Mouse (Mus musculus): Measurements from ENCODE around the gene B430305J03Rik.

B430305J03Rik gene

DNA sequence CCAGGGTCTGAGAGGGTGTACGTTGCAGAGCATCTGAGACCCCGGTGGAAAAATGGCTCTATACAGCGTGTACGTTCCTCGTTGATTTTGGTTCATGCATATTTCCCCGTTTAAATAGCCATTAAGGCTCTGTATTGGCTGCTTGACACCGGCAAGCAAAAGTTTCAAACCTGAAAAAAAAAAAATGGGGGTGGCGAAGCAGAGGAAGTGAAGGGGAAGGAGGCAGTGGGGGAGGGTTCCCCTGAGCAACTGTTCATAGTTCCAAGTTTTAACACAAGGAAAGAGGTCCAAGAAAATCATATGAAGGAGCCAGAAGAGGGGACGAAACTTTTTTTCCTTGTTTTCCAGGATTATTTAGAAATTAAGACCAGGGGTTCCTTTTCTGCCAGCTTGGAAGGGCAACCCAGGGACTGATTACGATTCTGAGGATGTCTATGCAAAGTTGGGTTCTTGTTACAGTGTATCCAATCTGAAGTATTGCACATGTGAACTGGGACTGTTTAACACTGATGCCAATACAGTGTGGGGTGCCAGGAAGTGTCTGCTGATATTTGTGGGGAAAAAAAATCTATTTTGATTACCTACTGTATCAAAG is at the start of gene B430305J03Rik:
Gene B430305J03Rik, minus strand, starts transcription at position 173 of the 595 bp plus-strand sequence.
- in situ Hi-C loops (cut with MboI, MseI), result no loop called here

DNA sequence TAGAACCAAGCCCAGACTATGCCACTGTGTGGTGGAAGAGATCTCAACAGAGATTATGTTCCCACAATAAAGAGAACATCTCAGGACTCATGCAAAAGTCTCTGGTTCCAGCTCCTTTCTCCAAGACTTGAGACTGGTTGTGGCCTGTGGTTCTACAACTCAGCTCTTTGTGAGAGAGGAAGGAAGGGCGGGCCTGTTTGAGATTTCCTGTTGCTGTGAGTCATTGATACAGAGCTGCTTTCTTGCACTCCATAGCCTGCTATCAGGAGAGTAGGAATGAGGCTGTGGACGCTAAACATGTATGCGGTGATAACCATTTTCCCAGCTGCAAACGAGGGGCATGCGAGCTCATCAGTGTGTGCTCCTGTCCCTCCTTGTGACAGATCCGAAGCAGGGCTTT is 43.9 kb upstream of the B430305J03Rik start:
- in situ Hi-C loops (cut with MboI, MseI), result no loop called here

DNA sequence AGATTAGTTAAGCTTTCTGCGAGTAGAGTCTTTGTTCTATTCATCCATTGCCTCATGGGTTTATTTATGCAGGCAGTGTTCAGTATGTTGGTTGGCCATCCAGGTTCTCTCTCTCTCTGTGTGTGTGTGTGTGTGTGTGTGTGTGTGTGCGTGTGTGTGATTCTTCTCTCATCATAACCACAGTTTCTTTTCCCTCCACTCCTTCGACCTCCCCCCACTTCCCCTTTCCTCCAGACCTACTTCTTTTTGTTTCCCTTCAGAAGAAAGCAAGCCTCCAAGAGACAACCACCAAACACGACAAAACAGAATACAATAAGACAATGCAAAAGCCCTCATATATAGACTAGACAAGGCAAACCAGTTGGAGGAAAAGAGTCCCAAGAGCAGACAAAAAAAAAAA is 41.2 kb upstream of the B430305J03Rik start:
- in situ Hi-C loops (cut with MboI, MseI), result no loop called here

DNA sequence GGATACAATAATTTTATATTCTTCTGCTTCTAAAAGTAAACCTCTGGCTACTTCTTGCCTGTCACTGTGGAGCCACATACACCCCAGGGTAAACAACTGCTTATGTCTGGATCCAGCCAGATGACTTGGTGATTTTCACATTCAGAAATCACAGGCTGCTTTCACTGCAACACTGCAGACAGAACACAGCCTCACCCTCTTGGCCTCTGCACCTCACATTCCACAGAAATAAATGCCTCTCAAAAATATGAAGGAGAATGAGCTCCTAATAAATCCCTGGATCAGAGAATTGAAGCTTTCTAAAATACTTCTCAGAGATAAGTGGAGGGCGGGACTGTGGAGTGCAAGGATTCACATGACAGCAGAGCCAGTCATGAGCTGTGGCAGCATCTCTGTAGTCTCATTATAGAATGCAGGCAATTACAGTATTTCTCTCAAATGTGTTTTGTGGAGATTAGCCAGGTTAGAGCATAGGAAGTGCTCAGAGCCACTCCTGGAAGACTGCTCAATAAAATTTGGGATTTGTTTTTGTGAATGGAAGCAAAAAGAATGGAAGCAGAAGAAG is 35.2 kb upstream of the B430305J03Rik start:
- in situ Hi-C loops (cut with MboI, MseI), result no loop called here

DNA sequence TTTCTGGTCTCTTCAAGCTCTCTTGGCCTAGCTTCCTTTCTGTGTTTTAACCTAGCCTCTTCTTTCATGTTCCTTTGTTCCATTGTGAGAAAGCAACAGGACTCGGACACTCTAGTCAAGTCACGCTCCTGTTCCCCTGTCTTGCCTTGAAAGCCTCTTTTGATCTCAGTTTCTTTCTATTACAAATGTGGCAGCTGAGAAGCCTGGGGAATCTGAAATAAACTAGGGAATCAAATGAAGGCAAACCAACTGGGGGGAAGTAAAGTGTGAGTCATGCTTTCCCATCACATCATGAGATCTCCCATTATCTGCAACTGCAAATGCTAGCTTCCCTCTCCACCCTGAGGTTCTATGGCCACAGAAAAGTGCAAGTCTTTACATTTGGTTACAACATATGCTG is 31.0 kb upstream of the B430305J03Rik start:
- in situ Hi-C loops (cut with MboI, MseI), result no loop called here

DNA sequence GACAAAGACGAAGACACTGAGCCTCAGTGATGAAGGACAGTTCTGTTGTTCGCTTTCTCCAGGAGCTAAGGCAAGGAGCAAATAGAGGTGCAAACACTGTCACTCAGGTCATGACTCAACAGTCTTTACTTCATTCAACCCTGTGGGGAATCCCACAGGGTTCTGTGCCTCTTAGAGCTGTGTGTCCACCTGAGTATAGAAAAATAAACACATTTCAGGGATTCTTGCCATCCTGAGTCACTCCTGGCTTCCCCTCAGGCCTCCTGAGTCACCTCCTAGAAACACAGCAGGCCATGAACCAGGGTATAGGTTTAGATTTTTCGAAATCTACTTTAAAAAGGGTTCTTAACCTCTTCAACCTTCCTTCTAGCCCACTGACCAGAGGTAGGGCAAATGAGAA is 29.6 kb upstream of the B430305J03Rik start:
- in situ Hi-C loops (cut with MboI, MseI), result no loop called here

DNA sequence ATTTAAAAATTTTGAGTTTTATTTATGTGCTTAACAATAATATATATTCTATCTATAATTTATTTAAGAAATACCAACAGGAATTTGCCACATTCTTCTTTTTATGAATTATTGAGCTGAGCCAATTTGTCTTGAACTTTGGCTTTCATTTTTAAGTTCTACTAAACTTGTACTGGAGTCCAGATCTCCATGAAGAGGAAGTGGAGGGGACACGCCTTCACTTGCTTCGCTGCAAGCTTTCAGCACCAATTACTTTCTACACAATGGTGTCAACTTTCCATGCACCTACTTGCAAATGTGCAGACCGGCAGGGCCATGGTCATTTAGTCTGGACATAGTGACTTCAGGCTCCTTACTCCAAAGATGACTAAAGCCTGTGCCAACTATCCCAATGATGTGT is 27.8 kb upstream of the B430305J03Rik start:
- in situ Hi-C loops (cut with MboI, MseI), result no loop called here

DNA sequence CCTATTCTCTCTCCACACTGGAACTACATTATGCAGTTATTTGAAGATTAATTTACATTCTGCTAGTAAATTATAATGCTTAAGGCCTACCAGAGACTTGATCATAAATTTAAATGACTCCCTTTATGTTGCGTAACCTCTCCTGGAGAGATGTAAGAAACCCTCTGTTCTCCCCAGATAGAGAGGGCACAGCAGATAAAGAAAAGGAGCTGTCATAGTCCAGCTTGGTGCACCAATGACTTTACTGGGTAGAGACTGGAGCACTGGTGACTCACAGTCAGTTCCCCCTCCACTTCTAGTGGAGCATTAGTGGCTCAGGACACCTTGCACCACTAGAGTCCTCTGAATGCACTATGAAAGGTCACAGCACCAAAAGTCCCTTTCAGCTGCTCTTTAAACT is 27.1 kb upstream of the B430305J03Rik start:
- in situ Hi-C loops (cut with MboI, MseI), result no loop called here

DNA sequence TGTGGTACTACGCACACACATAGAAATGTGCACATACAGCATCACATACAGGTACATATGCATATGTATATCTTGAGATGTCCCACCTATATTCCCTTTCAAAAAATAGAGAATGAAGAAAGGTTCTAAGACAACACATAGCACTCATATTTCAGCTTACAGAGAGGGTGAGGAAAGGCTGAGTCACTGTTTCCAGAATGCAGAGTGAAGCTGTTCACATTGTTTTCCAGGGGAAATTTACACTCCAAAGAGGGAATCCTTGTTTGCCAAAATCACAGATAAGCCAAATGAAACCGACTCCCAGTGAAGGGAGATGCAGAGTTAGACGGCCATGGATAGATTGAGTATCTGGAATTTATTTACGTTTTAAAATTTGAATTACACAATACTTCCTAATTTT is 25.8 kb upstream of the B430305J03Rik start:
- in situ Hi-C loops (cut with MboI, MseI), result no loop called here

DNA sequence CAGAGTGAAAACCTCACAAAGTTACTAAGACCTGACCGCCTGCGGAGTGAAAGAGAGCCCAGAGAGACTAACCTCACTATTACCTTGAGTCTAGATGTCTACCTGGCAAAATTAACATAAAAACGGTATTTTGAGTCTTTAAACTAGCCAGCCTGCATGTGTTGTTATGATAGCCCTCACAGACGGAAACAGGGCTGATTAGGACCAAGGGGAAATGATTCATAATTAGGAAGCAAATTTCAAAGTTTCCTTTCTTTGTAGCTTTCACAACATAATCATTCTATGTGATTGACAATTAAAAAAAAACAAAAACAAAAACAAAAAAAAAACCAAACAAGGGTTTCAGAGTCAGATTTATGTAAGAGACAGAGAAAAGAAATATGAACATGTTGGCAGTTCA is 20.6 kb upstream of the B430305J03Rik start:
- in situ Hi-C loops (cut with MboI, MseI), result no loop called here

DNA sequence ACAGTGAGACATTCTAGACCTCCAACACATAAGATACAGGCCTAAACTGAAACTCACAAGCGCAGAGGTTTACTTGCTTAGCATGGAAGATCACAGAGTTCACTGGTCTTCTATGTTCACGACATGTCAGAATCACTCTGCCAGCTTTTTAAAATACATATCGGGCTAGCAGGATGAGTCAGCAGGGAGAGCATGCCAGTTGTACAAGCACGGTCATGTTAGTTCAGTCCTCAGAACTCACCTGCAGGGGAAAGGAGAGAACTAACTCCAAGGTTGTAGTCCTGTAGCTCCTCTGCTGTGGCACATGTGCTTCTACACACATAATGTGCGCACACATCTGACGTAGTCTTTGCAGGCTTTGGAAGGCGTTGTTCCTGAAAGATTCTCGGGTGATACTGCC is 10.2 kb upstream of the B430305J03Rik start:
- in situ Hi-C loops (cut with MboI, MseI), result no loop called here

DNA sequence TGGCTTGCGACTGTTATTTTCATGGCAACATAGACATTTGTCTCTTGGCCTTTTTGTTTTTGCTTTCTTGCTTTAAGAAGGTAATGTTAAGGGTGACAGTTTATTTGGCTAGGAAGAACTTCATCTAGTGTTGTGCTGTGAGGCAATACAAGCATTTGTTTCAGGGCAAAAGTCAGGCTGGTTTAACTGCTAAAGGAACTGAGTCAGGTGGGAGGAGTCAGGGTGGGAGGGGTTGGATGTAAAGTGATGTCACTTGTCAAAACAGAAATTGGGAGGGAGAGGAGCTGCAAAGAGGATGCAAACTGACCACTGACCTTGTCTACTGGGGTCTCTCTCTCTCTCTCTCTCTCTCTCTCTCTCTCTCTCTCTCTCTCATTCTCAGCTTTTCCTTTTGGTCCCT is 2.7 kb upstream of the B430305J03Rik start:
- in situ Hi-C loops (cut with MboI, MseI), result no loop called here

DNA sequence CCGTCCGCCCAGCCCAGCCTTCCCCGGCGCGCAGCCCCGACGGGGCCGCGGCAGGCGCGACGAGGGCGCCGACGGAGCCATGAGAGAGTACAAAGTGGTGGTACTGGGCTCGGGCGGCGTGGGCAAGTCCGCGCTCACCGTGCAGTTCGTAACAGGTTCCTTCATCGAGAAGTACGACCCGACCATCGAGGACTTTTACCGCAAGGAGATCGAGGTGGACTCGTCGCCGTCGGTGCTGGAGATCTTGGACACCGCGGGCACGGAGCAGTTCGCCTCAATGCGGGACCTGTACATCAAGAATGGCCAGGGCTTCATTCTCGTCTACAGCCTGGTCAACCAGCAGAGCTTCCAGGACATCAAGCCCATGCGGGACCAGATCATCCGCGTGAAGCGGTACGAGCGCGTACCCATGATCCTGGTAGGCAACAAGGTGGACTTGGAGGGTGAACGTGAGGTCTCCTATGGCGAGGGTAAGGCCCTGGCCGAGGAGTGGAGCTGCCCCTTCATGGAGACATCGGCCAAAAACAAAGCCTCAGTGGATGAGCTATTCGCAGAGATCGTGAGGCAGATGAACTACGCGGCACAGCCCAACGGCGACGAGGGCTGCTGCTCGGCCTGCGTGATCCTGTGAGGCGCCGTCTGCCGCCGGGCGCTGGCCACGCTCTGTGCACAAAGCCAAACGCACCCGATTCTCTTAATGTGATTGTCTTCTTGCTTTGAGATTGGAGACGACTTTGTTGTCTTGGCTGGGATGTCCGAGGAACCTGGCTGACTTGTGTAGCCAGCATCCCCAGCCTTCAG is 573 bp downstream of the B430305J03Rik start:
- in situ Hi-C loops (cut with MboI, MseI), result no loop called here

DNA sequence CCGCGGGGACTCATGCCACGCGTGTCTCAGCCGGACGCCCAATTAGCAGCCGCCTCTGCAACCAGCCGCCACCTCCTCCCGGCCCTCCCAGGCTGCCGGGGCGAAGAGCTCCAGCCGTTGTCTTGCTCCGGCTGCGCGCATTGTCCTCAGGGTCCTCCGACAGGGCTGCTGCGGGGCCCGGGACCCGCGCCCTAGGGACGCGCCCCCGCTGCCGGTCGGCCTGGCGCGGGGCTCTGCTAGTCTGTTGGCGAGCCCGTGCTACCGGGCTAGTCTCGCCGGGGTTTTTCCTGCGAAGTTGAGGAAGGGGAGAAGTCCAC is 1.1 kb downstream of the B430305J03Rik start:
- in situ Hi-C loops (cut with MboI, MseI), result no loop called here

DNA sequence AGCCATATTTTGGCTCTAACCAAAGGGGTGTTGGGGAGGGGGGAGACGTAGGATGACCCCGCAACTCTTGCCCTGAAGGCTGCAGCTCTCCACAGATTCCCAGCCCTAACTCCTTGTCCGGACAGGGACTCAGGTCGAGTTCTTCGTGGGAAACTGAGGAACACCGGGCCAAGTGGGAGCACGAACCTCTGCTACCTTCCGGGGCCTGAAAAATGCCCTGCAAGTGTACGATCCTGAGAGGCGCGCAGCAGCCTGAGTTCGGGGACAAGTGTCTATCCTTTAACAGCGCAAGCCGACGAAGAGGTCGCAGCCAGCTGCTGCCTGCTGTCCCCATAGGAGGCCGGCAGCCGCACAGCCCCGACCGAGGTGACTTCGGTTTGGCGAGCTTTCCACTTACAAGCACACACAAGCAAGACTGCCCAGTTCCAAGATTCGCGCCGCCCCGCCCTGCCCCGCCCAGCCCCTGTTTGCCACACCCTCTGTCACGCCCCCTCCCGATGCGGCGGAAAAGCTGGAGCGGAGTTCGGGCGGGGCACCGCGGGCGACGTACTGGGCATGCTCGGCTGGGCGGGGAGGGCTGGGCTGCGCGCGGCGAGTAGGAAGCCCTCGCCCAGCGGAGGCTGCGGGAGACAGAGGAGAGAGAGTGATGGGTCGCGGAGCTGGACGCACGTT is 1.6 kb downstream of the B430305J03Rik start:
- in situ Hi-C loops (cut with MboI, MseI), result no loop called here

DNA sequence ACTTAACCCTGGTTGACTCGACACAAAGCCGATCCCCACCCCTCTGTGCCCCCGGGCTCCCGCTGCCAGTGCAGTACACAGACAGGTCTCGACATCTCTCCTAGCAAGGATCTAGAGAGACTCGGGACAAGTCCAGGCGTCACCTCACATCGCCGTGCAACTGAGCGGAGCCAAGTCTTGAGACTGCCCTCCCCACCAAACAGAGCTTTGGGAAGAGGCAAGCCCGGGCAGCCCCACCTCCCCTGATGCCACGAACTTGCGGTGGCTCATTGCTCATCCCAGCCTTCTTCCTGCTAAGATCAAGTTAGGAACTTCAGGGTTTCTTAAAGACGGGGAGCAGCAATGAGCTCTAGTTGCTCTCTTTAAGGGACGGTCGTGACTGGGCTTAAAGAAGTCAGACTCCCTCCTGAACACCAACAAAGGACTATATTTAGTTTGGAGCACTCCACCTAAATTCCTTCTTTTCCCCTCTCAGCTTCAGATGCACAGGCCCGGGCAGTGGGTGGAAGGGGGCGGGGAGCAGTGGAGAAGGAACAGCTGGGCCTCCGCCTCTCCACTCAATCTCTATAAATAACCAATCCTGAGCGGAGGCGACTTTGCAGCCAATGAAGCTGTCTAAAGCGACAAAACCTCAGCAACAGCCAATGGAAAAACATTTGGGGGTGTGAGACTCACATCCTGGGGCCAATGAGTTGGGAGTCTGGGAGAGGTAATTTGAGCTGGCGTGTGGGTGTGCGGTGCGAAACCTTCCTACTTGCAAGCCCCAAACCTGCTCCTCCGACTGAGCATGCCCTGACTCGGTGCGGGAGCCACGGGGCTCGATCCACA is 2.4 kb downstream of the B430305J03Rik start:
- in situ Hi-C loops (cut with MboI, MseI), result no loop called here

DNA sequence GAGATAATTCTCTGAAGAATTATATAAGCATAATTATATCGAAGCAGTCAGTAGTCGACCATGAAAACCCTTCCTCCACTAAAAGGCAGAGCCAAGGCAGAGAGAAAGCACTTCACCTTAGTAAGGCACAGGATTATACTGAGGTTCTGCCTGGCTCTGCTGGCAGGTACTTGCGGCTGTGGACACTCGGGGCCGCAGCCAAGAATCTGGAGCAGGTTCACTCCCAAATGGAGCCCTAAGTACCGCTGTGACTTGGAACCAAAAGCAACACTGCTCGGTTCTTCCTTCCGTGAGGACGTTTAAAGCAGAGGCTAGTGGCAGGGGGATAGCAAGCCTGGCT is 3.0 kb downstream of the B430305J03Rik start:
- in situ Hi-C loops (cut with MboI, MseI), result no loop called here

DNA sequence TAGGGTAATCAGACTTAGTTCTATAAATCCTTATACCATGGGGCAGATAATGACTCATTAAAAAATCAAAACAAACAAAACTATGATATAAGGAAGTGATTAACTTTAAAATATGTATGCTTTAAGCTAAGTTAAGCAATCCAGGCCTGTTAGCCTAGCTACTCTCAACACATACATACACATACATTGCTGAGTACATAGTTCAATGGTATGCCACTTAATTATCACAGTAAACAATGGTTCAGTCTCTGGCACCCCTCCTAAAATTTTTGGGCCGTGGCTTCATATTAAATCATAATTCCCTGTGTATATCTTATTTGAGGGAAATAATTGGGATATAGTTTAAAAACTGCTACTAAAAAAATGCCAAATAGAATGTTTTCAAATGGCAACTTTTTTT is 4.4 kb downstream of the B430305J03Rik start, which contains the start of gene Rap2b:
Gene Rap2b, plus strand, starts transcription at position 301 of the 400 bp plus-strand sequence.
- in situ Hi-C loops (cut with MboI, MseI), result no loop called here

DNA sequence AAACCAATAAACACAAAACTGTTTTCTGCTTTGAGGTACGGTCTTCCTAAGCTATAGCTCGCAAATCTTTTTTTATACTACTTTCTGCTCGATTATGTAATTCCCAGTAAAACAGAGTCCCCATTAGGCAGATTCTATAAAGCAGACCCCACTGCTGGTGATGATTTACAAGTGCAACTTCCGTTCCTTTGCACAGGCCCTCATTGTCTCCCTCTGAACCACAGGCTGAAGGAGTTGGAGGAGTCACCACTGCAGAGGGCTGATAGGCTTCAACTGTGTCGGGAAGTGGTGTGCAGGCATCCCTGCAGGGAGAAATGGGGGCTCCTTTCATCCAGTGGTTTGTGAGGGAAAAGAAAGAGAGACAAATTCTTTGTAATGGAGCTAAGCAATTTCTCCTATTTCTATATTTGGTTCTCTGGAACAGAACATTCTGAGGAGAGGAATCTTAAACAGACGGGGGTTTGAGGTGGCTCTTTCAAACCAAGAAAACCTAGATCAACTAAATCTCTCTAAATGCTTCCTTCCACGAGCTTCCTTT is 6.9 kb downstream of the B430305J03Rik start:
- in situ Hi-C loops (cut with MboI, MseI), result no loop called here

DNA sequence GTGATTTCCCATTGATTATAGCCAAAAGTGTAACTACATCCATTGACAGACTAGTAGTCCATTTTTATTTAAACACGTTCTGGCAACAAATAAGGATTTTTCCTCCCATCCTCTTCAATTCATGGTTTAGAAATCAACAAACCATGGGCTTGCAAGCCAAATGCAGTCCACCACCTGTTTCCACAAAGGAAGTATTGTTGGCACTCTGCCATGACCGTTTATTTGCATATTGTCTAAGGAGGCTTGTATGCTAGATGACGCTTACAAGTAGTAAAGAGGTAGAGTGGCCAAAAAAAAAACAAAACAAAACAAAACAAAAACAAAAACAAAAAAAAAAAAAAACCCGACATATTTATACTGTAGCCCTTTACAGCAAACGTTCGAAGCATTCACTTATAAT is 7.6 kb downstream of the B430305J03Rik start:
- in situ Hi-C loops (cut with MboI, MseI), result no loop called here

DNA sequence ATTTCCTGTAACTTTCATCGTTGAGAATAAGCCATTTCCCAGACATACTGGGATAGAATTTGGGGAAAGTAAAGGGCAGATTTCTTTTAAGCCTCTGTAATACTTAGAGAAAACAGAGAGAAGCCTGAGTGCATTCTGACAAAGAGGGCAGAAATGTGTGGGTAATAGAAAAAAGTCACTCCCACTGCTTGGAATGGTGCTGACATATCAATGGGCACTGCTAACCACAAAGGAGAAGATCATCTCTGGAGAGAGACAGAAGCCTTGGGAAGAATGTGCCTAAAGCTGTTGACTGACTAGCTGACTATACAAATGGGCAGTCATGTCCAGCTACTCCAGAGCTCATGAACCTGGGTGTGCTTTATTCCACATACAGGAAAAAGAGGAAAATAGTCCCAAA is 10.3 kb downstream of the B430305J03Rik start:
- in situ Hi-C loops (cut with MboI, MseI), result no loop called here

DNA sequence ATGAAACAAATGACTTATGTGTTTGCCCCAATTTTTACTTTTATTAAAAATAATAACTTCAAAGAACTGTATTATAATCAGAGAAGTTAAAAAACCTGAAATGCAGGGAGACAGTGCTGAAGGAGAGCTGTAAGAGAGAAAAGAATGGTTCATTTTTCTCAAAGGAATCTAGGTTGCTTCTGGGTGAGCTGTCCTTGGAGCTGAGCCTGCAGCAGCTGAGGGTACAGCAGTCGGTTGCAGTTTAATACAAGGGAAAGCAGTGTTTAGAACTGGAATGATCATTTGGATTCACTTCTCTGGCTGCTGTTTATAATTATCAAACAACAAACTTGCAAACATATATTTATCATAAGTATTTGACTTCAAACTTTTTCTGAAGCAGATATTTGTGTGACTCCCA is 16.3 kb downstream of the B430305J03Rik start:
- in situ Hi-C loops (cut with MboI, MseI), result loop anchor here (5.0 kb wide), 1 partner anchor 92 kb away; no protein-coding TSS in a partner anchor

All from T-helper 1 cell (primary cell).